In genomic region chr11:49202071-49202470, GRCm38 (mm10) we compare ENCODE assay signal across 8 mouse cellular contexts. TPM values are rescaled to one million over a fixed set of nuclear protein-coding genes. Genes with fewer than 3 reads are reported as not detected.
DNase-seq lines count a peak whose midpoint lies in the region; ATAC-seq lines count a peak whose summit lies in the region.

No protein-coding gene starts in this region.

- peak overlapping the region; percentile 99; the same call in 1 of the 2 replicates for H3K27ac ChIP-seq in kidney, embryonic 14.5 days (ENCODE audit: low read depth, low read length)
- H3K27ac ChIP-seq in hindbrain, embryonic 11.5 days (ENCODE audit: low read depth, low read length), result no peak overlapping the region
- H3K27ac ChIP-seq in midbrain, embryonic 12.5 days (replicated peaks), result no peak overlapping the region

- peaks cover 9% of the 10 kb centered on the region for H3K36me3 ChIP-seq in kidney, embryonic 14.5 days (ENCODE audit: control insufficient read depth, insufficient read depth, low read length)
- H3K36me3 ChIP-seq in hindbrain, embryonic 11.5 days (ENCODE audit: control insufficient read depth, insufficient read depth, low read length), result no peaks in the 10 kb centered on the region
- H3K36me3 ChIP-seq in midbrain, embryonic 12.5 days, result peaks cover 7% of the 10 kb centered on the region

- H3K9ac ChIP-seq in kidney, embryonic 14.5 days (ENCODE audit: low read depth, low read length), result peak overlapping the region; percentile 97
- H3K9ac ChIP-seq in hindbrain, embryonic 11.5 days (ENCODE audit: low read depth, low read length), result no peak overlapping the region
- H3K9ac ChIP-seq in midbrain, embryonic 12.5 days (replicated peaks), result peak overlapping the region; percentile 98

- no peak for ATAC-seq in kidney, embryonic 14.5 days (ENCODE audit: low FRiP score, low TSS enrichment)
- ATAC-seq in hindbrain, embryonic 11.5 days (ENCODE audit: low FRiP score), result no peak
- ATAC-seq in midbrain, embryonic 12.5 days (ENCODE audit: low FRiP score, low read depth), result no peak

- peaks cover 6% of the 10 kb centered on the region; the same call in 1 of the 2 replicates for H3K4me1 ChIP-seq in kidney, embryonic 14.5 days (ENCODE audit: control insufficient read depth, insufficient read depth, low read length)
- H3K4me1 ChIP-seq in hindbrain, embryonic 11.5 days (replicated peaks; ENCODE audit: control insufficient read depth, insufficient read depth, low read length), result no peaks in the 10 kb centered on the region
- H3K4me1 ChIP-seq in midbrain, embryonic 12.5 days, result peaks cover 17% of the 10 kb centered on the region

- H3K4me3 ChIP-seq in kidney, embryonic 14.5 days (ENCODE audit: low read length), result peak overlapping the region; percentile 88
- peak overlapping the region; percentile 92 for H3K4me3 ChIP-seq in hindbrain, embryonic 11.5 days (ENCODE audit: low read depth, low read length)
- H3K4me3 ChIP-seq in midbrain, embryonic 12.5 days, result peak overlapping the region; percentile 92

- 39% methylated on average over 2 of the region's 2 CpGs for WGBS in kidney, embryonic 14.5 days
- 62% methylated on average over 2 of the region's 2 CpGs for WGBS in hindbrain, embryonic 11.5 days
- 71% methylated on average over 2 of the region's 2 CpGs for WGBS in midbrain, embryonic 12.5 days

- H3K27me3 ChIP-seq in kidney, embryonic 14.5 days (ENCODE audit: control insufficient read depth, insufficient read depth, low read length), result no peaks in the 10 kb centered on the region
- no peaks in the 10 kb centered on the region for H3K27me3 ChIP-seq in hindbrain, embryonic 11.5 days (ENCODE audit: control insufficient read depth, insufficient read depth, low read length)
- H3K27me3 ChIP-seq in midbrain, embryonic 12.5 days, result no peaks in the 10 kb centered on the region

- intact Hi-C loops in left cerebral cortex, postnatal 36 days (cut with DNase I), result loop anchor here (2.0 to 5.0 kb wide), 2 partner anchors 49 to 385 kb away; partner anchors contain the start of gene Trim41

- no peak for DNase-seq in kidney, postnatal 25 days
- DNase-seq in adipocyte (ENCODE audit: low spot score), result peak; percentile 29
- no peak for DNase-seq in hindbrain, embryonic 11.5 days (ENCODE audit: low spot score)
- no peak for DNase-seq in left cerebral cortex, postnatal 36 days (ENCODE audit: low spot score in 2 of 2)
- DNase-seq in cerebellum, adult 9-11 months, result no peak
- DNase-seq in embryo, embryonic 10.5 days (ENCODE audit: low spot score), result no peak

- peak overlapping the region; percentile 75 for H3K4me2 ChIP-seq in kidney, embryonic 14.5 days (replicated peaks; ENCODE audit: low read depth, low read length)
- H3K4me2 ChIP-seq in hindbrain, embryonic 11.5 days (replicated peaks; ENCODE audit: low read depth, low read length), result peak overlapping the region; percentile 73
- peak overlapping the region; percentile 77 for H3K4me2 ChIP-seq in midbrain, embryonic 12.5 days (replicated peaks)

- H3K9me3 ChIP-seq in kidney, embryonic 14.5 days (ENCODE audit: control insufficient read depth, low read length), result no peaks in the 10 kb centered on the region
- H3K9me3 ChIP-seq in hindbrain, embryonic 11.5 days (ENCODE audit: control insufficient read depth, low read length), result no peaks in the 10 kb centered on the region
- no peaks in the 10 kb centered on the region for H3K9me3 ChIP-seq in midbrain, embryonic 12.5 days

RNA-seq across cellular contexts. Expression of gene Zfp62, which starts 1.0 kb away (rescaled TPM):
- polyA plus RNA-seq in kidney, embryonic 14.5 days (2014; fragmentation: Nextera tagmentation; extraction: Ambion mirVana), result 27.6 and 51.1 TPM in 2 replicates
- 59.0 and 63.2 TPM in 2 replicates for polyA plus RNA-seq in hindbrain, embryonic 11.5 days (2014; fragmentation: Nextera tagmentation; extraction: Ambion mirVana)
- 60.8 and 63.3 TPM in 2 replicates for polyA plus RNA-seq in midbrain, embryonic 12.5 days (2016; fragmentation: Nextera tagmentation; extraction: Ambion mirVana)
- total RNA-seq in left cerebral cortex, postnatal 36 days (2021), result 10 to 100 TPM; 45.8 to 55.7 TPM

RNA-seq across cellular contexts. Expression of gene Btnl9, which starts 15.1 kb away (rescaled TPM):
- polyA plus RNA-seq in kidney, embryonic 14.5 days (2014; fragmentation: Nextera tagmentation; extraction: Ambion mirVana), result 1.6 and 3.1 TPM in 2 replicates
- 0.10 TPM in 1 of 2 replicates, not detected in the other for polyA plus RNA-seq in hindbrain, embryonic 11.5 days (2014; fragmentation: Nextera tagmentation; extraction: Ambion mirVana)
- polyA plus RNA-seq in midbrain, embryonic 12.5 days (2016; fragmentation: Nextera tagmentation; extraction: Ambion mirVana), result 0.04 TPM in 1 of 2 replicates, not detected in the other
- total RNA-seq in left cerebral cortex, postnatal 36 days (2021), result not detected

RNA-seq across cellular contexts. Expression of gene Mgat1, which starts 41.9 kb away (rescaled TPM):
- 43.8 and 55.3 TPM in 2 replicates for polyA plus RNA-seq in kidney, embryonic 14.5 days (2014; fragmentation: Nextera tagmentation; extraction: Ambion mirVana)
- 28.7 and 31.0 TPM in 2 replicates for polyA plus RNA-seq in hindbrain, embryonic 11.5 days (2014; fragmentation: Nextera tagmentation; extraction: Ambion mirVana)
- polyA plus RNA-seq in midbrain, embryonic 12.5 days (2016; fragmentation: Nextera tagmentation; extraction: Ambion mirVana), result 33.5 and 39.0 TPM in 2 replicates
- total RNA-seq in left cerebral cortex, postnatal 36 days (2021), result 10 to 100 TPM; 66.0 to 78.6 TPM

RNA-seq across cellular contexts. Expression of gene Olfr1394, which starts 47.9 kb away (rescaled TPM):
- not detected in 2 replicates for polyA plus RNA-seq in kidney, embryonic 14.5 days (2014; fragmentation: Nextera tagmentation; extraction: Ambion mirVana)
- polyA plus RNA-seq in hindbrain, embryonic 11.5 days (2014; fragmentation: Nextera tagmentation; extraction: Ambion mirVana), result not detected in 2 replicates
- not detected in 2 replicates for polyA plus RNA-seq in midbrain, embryonic 12.5 days (2016; fragmentation: Nextera tagmentation; extraction: Ambion mirVana)
- total RNA-seq in left cerebral cortex, postnatal 36 days (2021), result not detected

RNA-seq across cellular contexts. Expression of gene Olfr1395, which starts 60.0 kb away (rescaled TPM):
- polyA plus RNA-seq in kidney, embryonic 14.5 days (2014; fragmentation: Nextera tagmentation; extraction: Ambion mirVana), result not detected in 2 replicates
- not detected in 2 replicates for polyA plus RNA-seq in hindbrain, embryonic 11.5 days (2014; fragmentation: Nextera tagmentation; extraction: Ambion mirVana)
- not detected in 2 replicates for polyA plus RNA-seq in midbrain, embryonic 12.5 days (2016; fragmentation: Nextera tagmentation; extraction: Ambion mirVana)
- not detected for total RNA-seq in left cerebral cortex, postnatal 36 days (2021)
